ENCODE assay signal across 8 mouse cellular contexts in genomic region chr12:25099563-25100408, GRCm38 (mm10). TPM values are rescaled to one million over a fixed set of nuclear protein-coding genes. Genes with fewer than 3 reads are reported as not detected.
DNase-seq lines count a peak whose midpoint lies in the region; ATAC-seq and TF ChIP-seq lines count a peak whose summit lies in the region.

No protein-coding gene starts in this region.

- peak overlapping the region; percentile 68 for H3K9ac ChIP-seq in intestine, embryonic 15.5 days
- no peak overlapping the region; the same call in 1 of the 2 replicates for H3K9ac ChIP-seq in liver, embryonic 14.5 days (replicated peaks)
- H3K9ac ChIP-seq in neural tube, embryonic 14.5 days (replicated peaks; ENCODE audit: low read depth, low read length), result peak overlapping the region; percentile 67

- peak overlapping the region; percentile 90 for H3K4me2 ChIP-seq in intestine, embryonic 15.5 days (replicated peaks)
- H3K4me2 ChIP-seq in liver, embryonic 14.5 days (ENCODE audit: low read depth), result peak overlapping the region; percentile 56
- peak overlapping the region; percentile 91 for H3K4me2 ChIP-seq in neural tube, embryonic 14.5 days (ENCODE audit: low read depth, low read length)

- H3K27ac ChIP-seq in intestine, embryonic 15.5 days, result peak overlapping the region; percentile 97
- peak overlapping the region; percentile 22 for H3K27ac ChIP-seq in liver, embryonic 14.5 days
- H3K27ac ChIP-seq in neural tube, embryonic 14.5 days (ENCODE audit: low read depth, low read length), result peak overlapping the region; percentile 94

- H3K4me3 ChIP-seq in intestine, embryonic 15.5 days (replicated peaks), result peak overlapping the region; percentile 52
- H3K4me3 ChIP-seq in liver, embryonic 14.5 days (ENCODE audit: insufficient read depth in 1 of 2, low read depth in 2 of 2, low read length in 2 of 2), result peak overlapping the region; percentile 33 to 41
- H3K4me3 ChIP-seq in neural tube, embryonic 14.5 days (ENCODE audit: low read depth, low read length), result peak overlapping the region; percentile 47

- DNase-seq in ovary, postnatal 36 days (ENCODE audit: low spot score), result peak; percentile 54
- DNase-seq in ovary, postnatal 14 days (ENCODE audit: low spot score), result no peak
- DNase-seq in cerebellum, adult 8-10 months, result peak; percentile 17
- DNase-seq in gastrocnemius, postnatal 10 days, result peak; percentile 25
- no peak for DNase-seq in liver, embryonic 14.5 days (ENCODE audit: low read depth in 3 of 3, low spot score in 3 of 3)
- DNase-seq in spleen, postnatal 10 days (ENCODE audit: low spot score in 2 of 2), result no peak

- H3K4me1 ChIP-seq in intestine, embryonic 15.5 days (replicated peaks), result peaks cover 13% of the 10 kb centered on the region
- peaks cover 0 to 4% of the 10 kb centered on the region in 2 experiments; a peak in 1 of 4 replicates for H3K4me1 ChIP-seq in liver, embryonic 14.5 days (replicated peaks; ENCODE audit: control insufficient read depth in 2 of 2, insufficient read depth in 2 of 2, low read length in 1 of 2)
- peaks cover 31% of the 10 kb centered on the region for H3K4me1 ChIP-seq in neural tube, embryonic 14.5 days (ENCODE audit: control insufficient read depth, insufficient read depth, low read length)

- no peak for ATAC-seq in intestine, embryonic 15.5 days
- ATAC-seq in liver, embryonic 14.5 days (ENCODE audit: insufficient read depth), result no peak
- ATAC-seq in neural tube, embryonic 14.5 days (ENCODE audit: low read depth), result no peak

- H3K36me3 ChIP-seq in intestine, embryonic 15.5 days, result no peaks in the 10 kb centered on the region
- no peaks in the 10 kb centered on the region for H3K36me3 ChIP-seq in liver, embryonic 14.5 days (replicated peaks; ENCODE audit: control insufficient read depth, insufficient read depth, low read depth)
- H3K36me3 ChIP-seq in neural tube, embryonic 14.5 days (ENCODE audit: control insufficient read depth, insufficient read depth, low read length), result no peaks in the 10 kb centered on the region

- no peaks in the 10 kb centered on the region for H3K27me3 ChIP-seq in intestine, embryonic 15.5 days (replicated peaks)
- peaks cover 72% of the 10 kb centered on the region for H3K27me3 ChIP-seq in liver, embryonic 14.5 days (ENCODE audit: control insufficient read depth, insufficient read depth, low read length)
- H3K27me3 ChIP-seq in neural tube, embryonic 14.5 days (ENCODE audit: control insufficient read depth, insufficient read depth, low read length), result no peaks in the 10 kb centered on the region

- TF ChIP-seq CTCF in liver, embryonic 14.5 days (IDR thresholded peaks at IDR 0.05; ENCODE audit: low read depth), result no peak

- under 1% methylated on average over 38 of the region's 38 CpGs for WGBS in intestine, embryonic 15.5 days
- WGBS in liver, embryonic 14.5 days (ENCODE audit: insufficient replicate concordance), result under 1% methylated on average over 38 of the region's 38 CpGs
- WGBS in neural tube, embryonic 14.5 days, result under 1% methylated on average over 38 of the region's 38 CpGs

- TF ChIP-seq EP300 in liver, embryonic 14.5 days (IDR thresholded peaks at IDR 0.05; ENCODE audit: low read depth), result no peak

- H3K9me3 ChIP-seq in intestine, embryonic 15.5 days, result no peaks in the 10 kb centered on the region
- H3K9me3 ChIP-seq in liver, embryonic 14.5 days (ENCODE audit: control insufficient read depth, low read length), result no peaks in the 10 kb centered on the region
- no peaks in the 10 kb centered on the region for H3K9me3 ChIP-seq in neural tube, embryonic 14.5 days (ENCODE audit: control insufficient read depth, low read length)

RNA-seq across cellular contexts. Expression of gene Id2, which starts 2.8 kb away (rescaled TPM):
- total RNA-seq in gastrocnemius, postnatal 10 days (2021), result 10 to 100 TPM; 11.4 to 12.8 TPM
- 360 and 449 TPM in 2 replicates for polyA plus RNA-seq in intestine, embryonic 15.5 days (2015; fragmentation: Nextera tagmentation; extraction: Ambion mirVana)
- 46.3 and 57.7 TPM in 2 replicates for polyA plus RNA-seq in liver, embryonic 14.5 days (2012; rRNA removed)
- polyA plus RNA-seq in liver, embryonic 14.5 days (2014; fragmentation: Nextera tagmentation; extraction: Ambion mirVana), result 111 and 114 TPM in 2 replicates
- 371 and 388 TPM in 2 replicates for polyA plus RNA-seq in neural tube, embryonic 14.5 days (2014; fragmentation: Nextera tagmentation; extraction: Ambion mirVana)

Comparison
In these comparisons a context has a peak if more than half of its experiments do, and no peak if none do; other contexts are left out.
1. DNase-seq: peak in ovary, postnatal 36 days (single experiment), cerebellum, adult 8-10 months (single experiment) and gastrocnemius, postnatal 10 days (single experiment); none in ovary, postnatal 14 days (single experiment), liver, embryonic 14.5 days (0 of 3) and spleen, postnatal 10 days (0 of 2).
2. H3K27ac ChIP-seq: peak in every context shown above with its lines; median percentile 97 in intestine, embryonic 15.5 days; 94 in neural tube, embryonic 14.5 days; 22 in liver, embryonic 14.5 days.
3. Peak in every context shown above with its lines, with median percentiles within 50 percentile points of each other: H3K4me2 ChIP-seq and H3K4me3 ChIP-seq.